Mouse (Mus musculus) midbrain, embryonic 16.5 days (tissue): ENCODE data around the gene Rab37. TPM values are rescaled to one million over a fixed set of nuclear protein-coding genes. Genes with fewer than 3 reads are reported as not detected.

Experiments used
- ATAC-seq: fragments of 200-750 bp; cut with Nextera tagmentation; 2 replicates; pipeline ENCODE4 v1.8.0; 2017; ENCODE audit warnings: moderate TSS enrichment
- H3K27ac ChIP-seq: fragments of 300-500 bp; sonication (generic); 2 replicates; pipeline ENCODE4 v1.5.1; 2014; ENCODE audit warnings: mild to moderate bottlenecking, low read length, mixed read lengths
- H3K27me3 ChIP-seq: fragments of 300-500 bp; sonication (generic); 2 replicates; pipeline ENCODE4 v1.6.1; 2014; ENCODE audit warnings: low read depth, low read length, mixed read lengths; ENCODE audit not compliant: control insufficient read depth, insufficient read depth
- H3K36me3 ChIP-seq: fragments of 300-500 bp; sonication (generic); 2 replicates; pipeline ENCODE4 v1.6.1; 2014; ENCODE audit warnings: mild to moderate bottlenecking, low read length, moderate library complexity, mixed read lengths; ENCODE audit not compliant: control insufficient read depth, insufficient read depth
- H3K4me1 ChIP-seq: fragments of 300-500 bp; sonication (generic); 2 replicates; pipeline ENCODE4 v1.6.1; 2014; ENCODE audit warnings: mild to moderate bottlenecking, low read length, mixed read lengths; ENCODE audit not compliant: control insufficient read depth, insufficient read depth
- H3K4me2 ChIP-seq: fragments of 300-500 bp; sonication (generic); 2 replicates; pipeline ENCODE4 v1.6.1; 2014; ENCODE audit warnings: mild to moderate bottlenecking, low read length, mixed read lengths
- H3K4me3 ChIP-seq: fragments of 300-500 bp; sonication (generic); 2 replicates; pipeline ENCODE4 v1.5.1; 2014; ENCODE audit warnings: low read depth, mild to moderate bottlenecking, low read length, moderate library complexity, mixed read lengths
- H3K9ac ChIP-seq: fragments of 300-500 bp; sonication (generic); 2 replicates; pipeline ENCODE4 v1.6.1; 2014; ENCODE audit warnings: low read depth, low read length, mixed read lengths
- H3K9me3 ChIP-seq: fragments of 300-500 bp; sonication (generic); replicated peaks from 2 replicates; pipeline ENCODE4 v1.6.1; 2014; ENCODE audit warnings: mild to moderate bottlenecking, low read length, mixed read lengths; ENCODE audit not compliant: control insufficient read depth, poor library complexity, severe bottlenecking
- WGBS: fragments of 180-500 bp; shearing (Covaris S2); extraction: QIAGEN DNeasy Blood & Tissue Kit; methylation state at CpG from one replicate; pipeline ENCODE4 v1.1.7; 2014; 5-methylcytosine and 5-hydroxymethylcytosine counted together
- polyA plus RNA-seq: library from polyadenylated mRNA; unstranded; fragments of >200 nt; fragmentation: Nextera tagmentation; extraction: Ambion mirVana; gene quantifications from 2 replicates; pipeline ENCODE4 v1.2.1, GENCODE M21; 2015

The Rab37 gene
- polyA plus RNA-seq, 1 experiment from 2014 or later: 1.0 TPM

- Histone ChIP-seq H3K4me2 (no peak overlapping the region), H3K4me3 (no peak overlapping the region), H3K4me1 (no peaks in the 10 kb centered on the region), H3K27ac (no peak overlapping the region), H3K27me3 (no peaks in the 10 kb centered on the region), H3K9me3 (no peaks in the 10 kb centered on the region), H3K9ac (no peak overlapping the region), H3K36me3 (no peaks in the 10 kb centered on the region)
- 87% methylated on average over 5 of the region's 5 CpGs for WGBS
- ATAC-seq: no peak
Measured at GRCm38 (mm10) chr11:115138597-115139262, 47.5 kb downstream of the Rab37 start.

- no peak overlapping the region for H3K4me3 ChIP-seq
- no peaks in the 10 kb centered on the region for H3K9me3 ChIP-seq
- ATAC-seq: no peak
- no peaks in the 10 kb centered on the region for H3K4me1 ChIP-seq
- H3K36me3 ChIP-seq: no peaks in the 10 kb centered on the region
- H3K27ac ChIP-seq: no peak overlapping the region
- no peak overlapping the region for H3K4me2 ChIP-seq
- WGBS: 91% methylated on average over 2 of the region's 2 CpGs
- no peaks in the 10 kb centered on the region for H3K27me3 ChIP-seq
- no peak overlapping the region for H3K9ac ChIP-seq
Measured at GRCm38 (mm10) chr11:115141970-115142369, 50.7 kb downstream of the Rab37 start.

- Histone ChIP-seq H3K9ac (no peak overlapping the region), H3K4me1 (0 out of 2 replicates have a peak, but pooled peaks cover 3% of the 10 kb centered on the region), H3K4me3 (no peak overlapping the region), H3K36me3 (no peaks in the 10 kb centered on the region), H3K4me2 (no peak overlapping the region), H3K27ac (no peak overlapping the region), H3K27me3 (no peaks in the 10 kb centered on the region), H3K9me3 (no peaks in the 10 kb centered on the region)
- 87% methylated on average over 4 of the region's 4 CpGs for WGBS
- no peak for ATAC-seq
Measured at GRCm38 (mm10) chr11:115147813-115148212, 56.6 kb downstream of the Rab37 start.

- H3K4me3 ChIP-seq: no peak overlapping the region
- peaks cover 19% of the 10 kb centered on the region for H3K27me3 ChIP-seq
- H3K9ac ChIP-seq: no peak overlapping the region
- peaks cover 10% of the 10 kb centered on the region; the same call in 1 of the 2 replicates for H3K4me1 ChIP-seq
- H3K4me2 ChIP-seq: no peak overlapping the region
- H3K9me3 ChIP-seq: no peaks in the 10 kb centered on the region
- H3K27ac ChIP-seq: no peak overlapping the region
- WGBS: 84% methylated on average over 6 of the region's 6 CpGs
- ATAC-seq: no peak
- no peaks in the 10 kb centered on the region for H3K36me3 ChIP-seq
Measured at GRCm38 (mm10) chr11:115150741-115151254, 59.6 kb downstream of the Rab37 start.

- Histone ChIP-seq H3K4me1 (peaks cover 10% of the 10 kb centered on the region; the same call in 1 of the 2 replicates), H3K36me3 (no peaks in the 10 kb centered on the region), H3K4me2 (peak overlapping the region; percentile 50), H3K27me3 (peaks cover 19% of the 10 kb centered on the region), H3K9me3 (no peaks in the 10 kb centered on the region), H3K27ac (no peak overlapping the region), H3K9ac (peak overlapping the region; percentile 20; the same call in 1 of the 2 replicates), H3K4me3 (peak overlapping the region; percentile 33)
- peak; percentile 90 for ATAC-seq
- WGBS: 2% methylated on average over 15 of the region's 15 CpGs
Measured at GRCm38 (mm10) chr11:115151755-115152429, 60.7 kb downstream of the Rab37 start.

GRCm38 (mm10) chr11:115153088-115153487, 61.9 kb downstream of the Rab37 start:
- Histone ChIP-seq H3K9me3 (no peaks in the 10 kb centered on the region), H3K36me3 (no peaks in the 10 kb centered on the region), H3K9ac (no peak overlapping the region), H3K27me3 (peaks cover 19% of the 10 kb centered on the region), H3K4me3 (no peak overlapping the region), H3K4me1 (peaks cover 10% of the 10 kb centered on the region; the same call in 1 of the 2 replicates), H3K4me2 (no peak overlapping the region), H3K27ac (no peak overlapping the region)
- no peak for ATAC-seq
- WGBS: 81% methylated on average over 9 of the region's 9 CpGs

GRCm38 (mm10) chr11:115153699-115154292, 62.6 kb downstream of the Rab37 start:
- WGBS: 1% methylated on average over 30 of the region's 35 CpGs
- H3K27me3 ChIP-seq: peaks cover 19% of the 10 kb centered on the region

GRCm38 (mm10) chr11:115155053-115155634, 63.9 kb downstream of the Rab37 start:
- Histone ChIP-seq H3K4me1 (peaks cover 10% of the 10 kb centered on the region; the same call in 1 of the 2 replicates), H3K4me2 (no peak overlapping the region), H3K27me3 (peaks cover 19% of the 10 kb centered on the region), H3K27ac (no peak overlapping the region), H3K4me3 (no peak overlapping the region), H3K36me3 (no peaks in the 10 kb centered on the region), H3K9me3 (peaks cover 4% of the 10 kb centered on the region; the same call in 1 of the 2 replicates), H3K9ac (no peak overlapping the region)
- ATAC-seq: no peak
- WGBS: 22% methylated on average over 5 of the region's 5 CpGs

More at GRCm38 (mm10) chr11:115153699-115154292, 62.6 kb downstream of the Rab37 start:
- peak overlapping the region; percentile 46 for H3K4me2 ChIP-seq
- peak overlapping the region; percentile 31 for H3K4me3 ChIP-seq
- H3K27ac ChIP-seq: no peak overlapping the region
- no peaks in the 10 kb centered on the region for H3K36me3 ChIP-seq
- H3K9ac ChIP-seq: peak overlapping the region; percentile 37
- H3K4me1 ChIP-seq: peaks cover 10% of the 10 kb centered on the region; the same call in 1 of the 2 replicates
- ATAC-seq: peak; percentile 36; the same call in 1 of the 2 replicates
- H3K9me3 ChIP-seq: no peaks in the 10 kb centered on the region; the same call in 1 of the 2 replicates
